Mouse (Mus musculus) embryonic facial prominence, embryonic 12.5 days (tissue): Measurements from ENCODE around the gene Nfic. TPM values are rescaled to one million over a fixed set of nuclear protein-coding genes. Genes with fewer than 3 reads are reported as not detected.

Experiments used
- ATAC-seq: fragments of 200-750 bp; cut with Nextera tagmentation; 2 replicates; pipeline ENCODE4 v1.8.0; 2017; ENCODE audit not compliant: insufficient number of reproducible peaks, insufficient read depth, low FRiP score, low TSS enrichment
- H3K27ac ChIP-seq: fragments of 300-500 bp; sonication (generic); 2 replicates; pipeline ENCODE4 v1.5.1; 2016; ENCODE audit warnings: mild to moderate bottlenecking
- H3K27me3 ChIP-seq: fragments of 300-500 bp; sonication (generic); 2 replicates; pipeline ENCODE4 v1.6.1; 2016; ENCODE audit warnings: mild to moderate bottlenecking, moderate library complexity
- H3K36me3 ChIP-seq: fragments of 300-500 bp; sonication (generic); 2 replicates; pipeline ENCODE4 v1.6.1; 2016; ENCODE audit warnings: mild to moderate bottlenecking
- H3K4me1 ChIP-seq: fragments of 300-500 bp; sonication (generic); 2 replicates; pipeline ENCODE4 v1.6.1; 2016
- H3K4me2 ChIP-seq: fragments of 300-500 bp; sonication (generic); replicated peaks from 2 replicates; pipeline ENCODE4 v1.6.1; 2016; ENCODE audit warnings: mild to moderate bottlenecking, moderate library complexity
- H3K4me3 ChIP-seq: fragments of 300-500 bp; sonication (generic); 2 replicates; pipeline ENCODE4 v1.5.1; 2016; ENCODE audit warnings: mild to moderate bottlenecking
- H3K9ac ChIP-seq: fragments of 300-500 bp; sonication (generic); 2 replicates; pipeline ENCODE4 v1.6.1; 2016; ENCODE audit warnings: mild to moderate bottlenecking, moderate library complexity
- H3K9me3 ChIP-seq: fragments of 300-500 bp; sonication (generic); 2 replicates; pipeline ENCODE4 v1.6.1; 2016; ENCODE audit warnings: mild to moderate bottlenecking, moderate library complexity
- WGBS: fragments of 180-500 bp; shearing (Covaris S2); methylation state at CpG from one replicate; pipeline ENCODE4 v1.1.7; 2016; 5-methylcytosine and 5-hydroxymethylcytosine counted together
- polyA plus RNA-seq: library from polyadenylated mRNA; unstranded; fragments of >200 nt; fragmentation: Nextera tagmentation; extraction: Ambion mirVana; gene quantifications from 2 replicates; pipeline ENCODE4 v1.2.1, GENCODE M21; 2016

The Nfic gene
- polyA plus RNA-seq, 1 experiment from 2014 or later = 46.2 TPM

- Histone ChIP-seq H3K9me3 (no peaks in the 10 kb centered on the region), H3K4me3 (no peak overlapping the region), H3K4me2 (no peak overlapping the region), H3K27me3 (peaks cover 29% of the 10 kb centered on the region), H3K9ac (peak overlapping the region; percentile 19; the same call in 1 of the 2 replicates), H3K36me3 (peaks cover 45% of the 10 kb centered on the region), H3K27ac (peak overlapping the region; percentile 60), H3K4me1 (peaks cover 76% of the 10 kb centered on the region)
- no peak for ATAC-seq
- 55% methylated on average over 18 of the region's 18 CpGs for whole genome bisulfite sequencing
These were observed 50.7 kb downstream of the Nfic start for GRCm38 (mm10) chr10:81404720-81405119.

DNA sequence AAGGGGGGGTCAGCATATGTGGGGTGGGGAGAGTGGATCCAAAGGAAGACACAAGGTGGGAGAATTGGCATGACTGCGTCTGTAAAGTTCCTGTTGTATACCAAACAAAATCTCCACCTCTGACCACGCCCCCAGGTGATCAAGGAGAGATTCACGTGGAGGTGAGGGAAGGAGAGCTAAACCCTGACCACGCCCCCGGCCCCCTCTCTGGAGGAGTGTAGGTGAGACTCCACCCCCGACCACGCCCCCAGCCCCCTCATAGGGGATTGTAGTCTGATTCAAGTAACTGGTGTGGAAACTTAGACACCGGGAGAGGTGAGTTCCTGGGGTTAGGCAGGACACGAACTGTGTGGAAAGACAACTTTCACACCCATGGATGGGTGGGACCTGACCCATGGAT lies 51.4 kb downstream of the Nfic start:
- no peak overlapping the region for H3K4me2 ChIP-seq
- no peaks in the 10 kb centered on the region for H3K9me3 ChIP-seq
- no peak overlapping the region for H3K4me3 ChIP-seq
- H3K36me3 ChIP-seq = peaks cover 51% of the 10 kb centered on the region
- H3K4me1 ChIP-seq = peaks cover 73% of the 10 kb centered on the region
- H3K9ac ChIP-seq = no peak overlapping the region
- peaks cover 29% of the 10 kb centered on the region for H3K27me3 ChIP-seq
- 15% methylated on average over 9 of the region's 9 CpGs for WGBS
- H3K27ac ChIP-seq = no peak overlapping the region
- no peak for ATAC-seq

GRCm38 (mm10) chr10:81403511-81403910 lies 51.9 kb downstream of the Nfic start:
- H3K27me3 ChIP-seq = peaks cover 28% of the 10 kb centered on the region
- H3K4me2 ChIP-seq = peak overlapping the region; percentile 39; the same call in 1 of the 2 replicates
- no peaks in the 10 kb centered on the region for H3K9me3 ChIP-seq
- H3K4me1 ChIP-seq = peaks cover 67% of the 10 kb centered on the region
- H3K9ac ChIP-seq = peak overlapping the region; percentile 30; the same call in 1 of the 2 replicates
- no peak overlapping the region for H3K4me3 ChIP-seq
- H3K27ac ChIP-seq = peak overlapping the region; percentile 97
- 59% methylated on average over 10 of the region's 10 CpGs for WGBS
- H3K36me3 ChIP-seq = peaks cover 47% of the 10 kb centered on the region
- no peak for ATAC-seq

DNA sequence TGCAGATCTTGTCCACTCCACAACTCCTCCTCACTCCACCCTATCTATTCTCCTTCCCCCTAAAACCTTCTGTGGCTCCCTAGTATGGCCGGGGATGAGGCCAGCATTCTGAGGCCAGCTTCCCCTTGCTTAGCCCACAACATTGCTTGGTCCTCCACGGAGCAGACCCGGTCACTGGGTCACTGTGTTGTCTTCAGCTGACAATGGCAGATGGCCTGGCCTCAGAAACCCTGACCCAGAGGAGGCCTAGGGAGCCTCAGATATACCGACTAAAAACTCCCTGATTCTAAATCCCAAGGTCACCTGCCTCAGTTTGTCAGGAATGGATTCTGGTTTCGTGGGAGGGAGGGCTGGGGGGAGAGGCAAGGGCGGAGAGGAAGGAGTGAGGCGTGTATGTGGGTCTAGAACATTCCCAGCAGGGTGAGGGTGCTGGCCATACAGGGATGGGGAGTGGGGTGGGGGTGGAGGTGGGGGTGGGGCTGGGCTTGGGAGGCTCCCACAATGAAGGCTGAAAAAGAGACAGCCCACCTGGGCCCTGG lies 53.1 kb downstream of the Nfic start:
- H3K9me3 ChIP-seq = no peaks in the 10 kb centered on the region
- peak overlapping the region; percentile 97 for H3K27ac ChIP-seq
- H3K9ac ChIP-seq = peak overlapping the region; percentile 30; the same call in 1 of the 2 replicates
- WGBS = 14% methylated on average over 7 of the region's 7 CpGs
- no peak for ATAC-seq
- peaks cover 18% of the 10 kb centered on the region for H3K27me3 ChIP-seq
- peaks cover 55% of the 10 kb centered on the region for H3K4me1 ChIP-seq
- peaks cover 46% of the 10 kb centered on the region for H3K36me3 ChIP-seq
- H3K4me2 ChIP-seq = peak overlapping the region; percentile 39
- peak overlapping the region; percentile 16; the same call in 1 of the 2 replicates for H3K4me3 ChIP-seq

DNA sequence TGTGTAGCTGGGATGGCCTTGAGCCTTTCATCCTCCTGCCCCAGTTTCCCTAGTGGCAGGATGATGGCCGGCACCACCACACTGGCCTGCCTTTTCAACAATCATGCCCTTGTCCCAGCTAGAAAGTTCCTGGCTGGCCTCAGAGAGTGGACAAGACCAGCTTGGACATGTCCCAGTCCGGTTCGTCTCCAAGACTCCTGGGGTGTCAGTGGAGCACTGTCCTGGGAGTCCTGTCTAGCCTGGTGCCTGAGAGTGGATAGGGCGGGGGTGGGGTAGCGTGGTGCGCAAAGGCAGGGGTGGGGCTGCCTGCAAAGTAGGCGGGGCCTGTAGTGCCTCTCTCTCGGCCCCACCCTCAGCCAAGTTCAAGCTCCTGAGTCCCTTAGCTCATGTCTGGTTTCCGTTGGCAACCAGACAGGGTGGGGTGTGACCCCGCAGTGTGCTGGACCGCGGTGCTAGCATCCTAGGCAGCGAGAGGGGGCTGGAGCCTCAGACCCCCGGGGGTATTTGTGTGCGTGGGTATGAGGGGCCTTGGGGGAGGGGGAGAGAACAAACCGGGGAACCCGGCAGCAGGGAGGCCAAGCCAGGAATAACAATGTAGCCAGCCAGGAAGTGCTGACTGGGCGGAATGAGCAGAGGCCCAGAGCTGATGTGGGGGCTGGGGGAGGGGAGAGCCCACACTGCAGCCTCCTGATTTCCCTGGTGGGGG lies 53.8 kb downstream of the Nfic start:
- peaks cover 41% of the 10 kb centered on the region for H3K36me3 ChIP-seq
- H3K27ac ChIP-seq = peak overlapping the region; percentile 97
- H3K9ac ChIP-seq = peak overlapping the region; percentile 19; the same call in 1 of the 2 replicates
- 5% methylated on average over 18 of the region's 18 CpGs for WGBS
- peaks cover 12% of the 10 kb centered on the region for H3K27me3 ChIP-seq
- peak overlapping the region; percentile 39 for H3K4me2 ChIP-seq
- H3K4me1 ChIP-seq = peaks cover 49% of the 10 kb centered on the region
- H3K9me3 ChIP-seq = no peaks in the 10 kb centered on the region
- peak overlapping the region; percentile 16 for H3K4me3 ChIP-seq
- ATAC-seq = peak; percentile 83

DNA sequence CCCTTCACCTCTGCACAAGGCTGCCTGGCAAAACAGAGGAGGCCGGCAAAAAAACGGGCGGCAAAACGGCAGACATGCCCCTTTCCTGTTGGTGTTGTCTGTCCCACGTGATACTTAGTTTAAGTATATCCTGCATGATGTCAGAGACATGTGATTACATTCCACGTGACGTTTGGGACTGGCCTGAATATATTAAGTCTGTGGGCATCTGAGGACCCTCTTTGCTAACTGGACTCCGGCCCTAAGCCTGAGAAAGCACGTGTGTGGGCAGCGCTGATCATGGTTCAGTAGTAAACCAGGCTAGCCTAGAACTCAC lies 54.3 kb downstream of the Nfic start:
- Histone ChIP-seq H3K4me2 (0 out of 2 replicates have a peak overlapping the region, but pooled peaks have one; percentile 39), H3K9ac (no peak overlapping the region), H3K9me3 (no peaks in the 10 kb centered on the region), H3K27ac (peak overlapping the region; percentile 97), H3K4me3 (no peak overlapping the region), H3K27me3 (peaks cover 9% of the 10 kb centered on the region), H3K4me1 (peaks cover 44% of the 10 kb centered on the region), H3K36me3 (peaks cover 36% of the 10 kb centered on the region)
- WGBS = 18% methylated on average over 10 of the region's 10 CpGs
- no peak for ATAC-seq

DNA sequence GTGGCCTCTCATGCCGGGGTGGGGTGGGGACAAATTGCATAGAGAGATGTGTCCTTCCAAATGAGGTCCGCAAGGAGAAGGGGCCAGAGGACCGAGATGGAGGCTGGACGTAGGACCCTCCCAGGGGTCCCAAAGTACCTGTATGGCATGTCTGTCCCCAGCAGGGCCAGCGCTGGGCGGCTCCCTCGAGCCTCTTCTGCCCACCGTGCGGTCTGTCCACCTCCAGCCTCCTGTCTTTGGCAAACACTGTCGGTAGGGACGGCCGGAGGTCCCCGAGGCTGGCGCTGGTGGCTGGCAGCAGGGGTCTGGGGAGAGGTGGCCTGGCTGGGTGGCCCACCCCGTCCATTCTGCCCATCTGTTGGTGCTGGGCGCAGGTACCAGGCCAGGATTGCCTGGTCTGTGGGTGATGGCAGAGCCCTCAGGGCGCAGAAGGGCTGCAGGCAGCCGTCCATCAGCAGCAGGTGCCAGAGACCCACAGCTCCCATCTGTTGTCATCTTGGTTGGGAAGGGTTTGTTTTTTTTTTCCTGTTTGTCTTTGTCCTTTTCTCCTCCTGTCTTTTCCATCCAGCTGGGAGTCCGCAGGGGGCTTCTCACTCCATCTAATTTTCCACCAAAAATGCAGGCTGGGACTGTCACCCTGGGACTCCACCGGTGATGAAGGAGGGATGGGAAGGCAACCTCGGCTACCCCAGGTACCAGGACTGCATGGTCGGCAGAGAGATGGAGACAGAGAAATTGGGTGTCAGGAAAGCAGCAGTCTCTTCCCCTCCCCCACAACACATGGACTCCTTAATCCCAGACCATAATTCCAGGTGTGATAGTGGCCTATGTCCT lies 54.8 kb downstream of the Nfic start:
- Histone ChIP-seq H3K4me3 (no peak overlapping the region), H3K9ac (no peak overlapping the region), H3K27ac (peak overlapping the region; percentile 97; the same call in 1 of the 2 replicates), H3K4me1 (peaks cover 40% of the 10 kb centered on the region), H3K9me3 (no peaks in the 10 kb centered on the region), H3K36me3 (peaks cover 31% of the 10 kb centered on the region), H3K4me2 (peak overlapping the region; percentile 5; the same call in 1 of the 2 replicates), H3K27me3 (peaks cover 9% of the 10 kb centered on the region)
- WGBS = 48% methylated on average over 22 of the region's 22 CpGs
- ATAC-seq = no peak

- H3K4me3 ChIP-seq = no peak overlapping the region
- H3K27ac ChIP-seq = no peak overlapping the region
- no peak for ATAC-seq
- H3K4me2 ChIP-seq = no peak overlapping the region; the same call in 1 of the 2 replicates
- WGBS = 81% methylated on average over 18 of the region's 18 CpGs
- peaks cover 40% of the 10 kb centered on the region for H3K4me1 ChIP-seq
- peaks cover 24% of the 10 kb centered on the region for H3K36me3 ChIP-seq
- peak overlapping the region; percentile 24; the same call in 1 of the 2 replicates for H3K9ac ChIP-seq
- H3K27me3 ChIP-seq = peaks cover 6% of the 10 kb centered on the region
- no peaks in the 10 kb centered on the region for H3K9me3 ChIP-seq
These were observed 55.6 kb downstream of the Nfic start for GRCm38 (mm10) chr10:81399798-81400308.

- Histone ChIP-seq H3K4me2 (no peak overlapping the region), H3K4me1 (peaks cover 34% of the 10 kb centered on the region), H3K27ac (0 out of 2 replicates have a peak overlapping the region, but pooled peaks have one; percentile 23), H3K9me3 (no peaks in the 10 kb centered on the region), H3K36me3 (peaks cover 20% of the 10 kb centered on the region), H3K4me3 (no peak overlapping the region), H3K27me3 (peaks cover 2% of the 10 kb centered on the region; the same call in 1 of the 2 replicates), H3K9ac (no peak overlapping the region)
- no peak for ATAC-seq
- 66% methylated on average over 5 of the region's 5 CpGs for WGBS
These were observed 56.1 kb downstream of the Nfic start for GRCm38 (mm10) chr10:81399296-81399695.

DNA sequence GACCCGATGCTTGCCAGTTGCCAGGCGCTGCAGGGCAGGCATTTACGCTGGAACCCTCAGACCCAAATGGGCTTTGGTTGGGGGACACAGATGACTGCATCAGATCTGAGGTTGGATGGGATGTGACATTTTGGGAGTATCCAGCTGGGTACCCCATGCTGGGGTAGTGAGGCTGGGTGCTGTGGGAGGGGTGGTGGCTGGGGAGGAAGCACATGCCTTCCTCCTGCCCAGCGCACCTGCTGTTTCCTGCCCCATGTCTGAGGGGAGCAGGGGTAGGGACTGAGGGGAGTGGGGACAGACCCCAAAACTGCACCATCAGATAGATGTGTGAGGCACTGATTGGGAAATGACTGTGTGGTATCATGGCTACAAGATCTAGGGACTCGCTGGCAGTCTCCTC lies 58.7 kb downstream of the Nfic start:
- H3K9ac ChIP-seq = no peak overlapping the region
- peaks cover 16% of the 10 kb centered on the region for H3K36me3 ChIP-seq
- no peak overlapping the region for H3K4me3 ChIP-seq
- H3K27me3 ChIP-seq = peaks cover 2% of the 10 kb centered on the region; the same call in 1 of the 2 replicates
- WGBS = 70% methylated on average over 5 of the region's 5 CpGs
- no peaks in the 10 kb centered on the region for H3K9me3 ChIP-seq
- H3K4me1 ChIP-seq = peaks cover 26% of the 10 kb centered on the region
- no peak overlapping the region for H3K4me2 ChIP-seq
- no peak for ATAC-seq
- 0 out of 2 replicates have a peak overlapping the region, but pooled peaks have one; percentile 30 for H3K27ac ChIP-seq

DNA sequence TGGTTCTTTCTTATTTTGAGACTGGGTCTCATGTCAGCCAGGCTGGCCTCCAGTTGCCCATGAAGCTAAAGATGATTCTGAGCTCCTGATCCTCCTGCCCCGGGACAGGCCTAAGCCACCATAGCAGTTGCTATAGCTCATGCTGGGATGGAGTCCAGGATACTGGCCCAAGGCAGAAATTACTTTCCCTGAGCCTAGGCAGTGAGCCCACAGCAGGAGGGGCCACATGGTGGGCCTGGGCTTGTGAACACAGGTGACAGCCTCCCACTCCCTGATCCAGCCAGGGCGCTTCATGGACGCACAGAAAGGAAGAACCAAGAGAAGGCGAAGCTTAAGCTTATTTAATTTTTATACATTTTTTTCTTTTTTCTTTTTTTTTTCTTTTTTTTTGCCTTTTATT lies 59.6 kb downstream of the Nfic start:
- no peak overlapping the region for H3K4me3 ChIP-seq
- H3K4me2 ChIP-seq = no peak overlapping the region
- H3K36me3 ChIP-seq = peaks cover 16% of the 10 kb centered on the region
- H3K9me3 ChIP-seq = no peaks in the 10 kb centered on the region
- ATAC-seq = no peak
- no peak overlapping the region for H3K27ac ChIP-seq
- H3K9ac ChIP-seq = no peak overlapping the region
- peaks cover 17% of the 10 kb centered on the region for H3K4me1 ChIP-seq
- 90% methylated on average over 4 of the region's 4 CpGs for WGBS
- H3K27me3 ChIP-seq = peaks cover 2% of the 10 kb centered on the region; the same call in 1 of the 2 replicates
